Mouse (Mus musculus) heart, adult 11 months (tissue): ENCODE measurements around the gene Serpinc1.

Experiments
- DNase-seq: peaks from one replicate; pipeline ENCODE4 v3.0.0; 2022

The Serpinc1 gene

GRCm38 (mm10) chr1:160978071-160978735 lies at the start of gene Serpinc1:
Gene Serpinc1 (plus strand): TSS chr1:160978585.
- peak; percentile 65 for DNase-seq

GRCm38 (mm10) chr1:160931320-160931719 lies 47.1 kb upstream of the Serpinc1 start:
- DNase-seq: no peak

- DNase-seq: no peak
These were observed 44.4 kb upstream of the Serpinc1 start for GRCm38 (mm10) chr1:160933896-160934482.

GRCm38 (mm10) chr1:160935551-160935950 lies 42.8 kb upstream of the Serpinc1 start:
- DNase-seq: no peak

- DNase-seq: no peak
These were observed 15.2 kb upstream of the Serpinc1 start for GRCm38 (mm10) chr1:160963199-160963598.

- DNase-seq: no peak
These were observed 11.1 kb upstream of the Serpinc1 start for GRCm38 (mm10) chr1:160967268-160967667.

GRCm38 (mm10) chr1:160968643-160969042 lies 9.7 kb upstream of the Serpinc1 start:
- no peak for DNase-seq

GRCm38 (mm10) chr1:160980021-160980420 lies 1.6 kb downstream of the Serpinc1 start:
- no peak for DNase-seq

- DNase-seq: peak; percentile 71
These were observed 2.3 kb downstream of the Serpinc1 start for GRCm38 (mm10) chr1:160980537-160981234.

- DNase-seq: peak; percentile 79
These were observed 3.0 kb downstream of the Serpinc1 start for GRCm38 (mm10) chr1:160981337-160981736.

GRCm38 (mm10) chr1:160982887-160983286 lies 4.5 kb downstream of the Serpinc1 start:
- DNase-seq: peak; percentile 4

GRCm38 (mm10) chr1:160984731-160985130 lies 6.3 kb downstream of the Serpinc1 start:
- DNase-seq: peak; percentile 55

GRCm38 (mm10) chr1:160985477-160985876 lies 7.1 kb downstream of the Serpinc1 start:
- DNase-seq: peak; percentile 30

GRCm38 (mm10) chr1:160986881-160987635 lies 8.7 kb downstream of the Serpinc1 start:
- peak; percentile 84 for DNase-seq

- peak; percentile 78 for DNase-seq
These were observed 11.0 kb downstream of the Serpinc1 start for GRCm38 (mm10) chr1:160989395-160989794.

- peak; percentile 66 for DNase-seq
These were observed 15.5 kb downstream of the Serpinc1 start for GRCm38 (mm10) chr1:160993851-160994250.

GRCm38 (mm10) chr1:161004942-161005341 lies 26.6 kb downstream of the Serpinc1 start:
- peak; percentile 74 for DNase-seq

GRCm38 (mm10) chr1:161005526-161005925 lies 27.1 kb downstream of the Serpinc1 start:
- peak; percentile 55 for DNase-seq

GRCm38 (mm10) chr1:161006471-161006870 lies 28.1 kb downstream of the Serpinc1 start:
- DNase-seq: peak; percentile 69

- DNase-seq: peak; percentile 76
These were observed 29.7 kb downstream of the Serpinc1 start for GRCm38 (mm10) chr1:161008038-161008437.

GRCm38 (mm10) chr1:161010436-161010835 lies 32.1 kb downstream of the Serpinc1 start:
- peak; percentile 51 for DNase-seq

- no peak for DNase-seq
These were observed 38.0 kb downstream of the Serpinc1 start for GRCm38 (mm10) chr1:161016378-161016777.

- DNase-seq: peak; percentile 64
These were observed 41.7 kb downstream of the Serpinc1 start for GRCm38 (mm10) chr1:161020051-161020450.
